Mouse (Mus musculus): ENCODE results near the gene Lrrc56.
"Not testable (repeated sequence)": the region's sequence is repeated elsewhere in the genome, so short reads cannot be mapped to it uniquely, and the experiment has no call there.

Lrrc56 gene

DNA sequence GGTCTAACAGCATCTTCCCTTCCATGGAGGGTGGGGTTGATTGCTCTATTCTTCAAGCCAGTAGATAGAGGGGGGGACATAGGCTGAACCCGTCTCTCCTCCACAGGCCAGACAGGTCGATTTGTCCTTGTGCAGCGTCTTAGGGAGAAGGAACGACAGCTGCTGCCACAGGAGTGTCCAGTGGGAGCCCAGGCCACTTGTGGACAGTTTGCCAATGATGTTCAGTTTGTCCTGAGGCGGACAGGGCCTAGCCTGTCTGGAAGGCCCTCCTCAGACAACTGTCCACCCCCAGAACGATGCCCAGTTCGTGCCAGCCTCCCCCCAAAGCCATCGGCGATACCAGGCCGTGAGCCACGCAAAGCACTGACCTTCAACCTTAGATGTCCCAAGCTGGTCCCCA is 22.9 kb downstream of the Lrrc56 start:
- DNase-seq (ENCODE audit: low spot score in 2 of 2) = no peak

DNA sequence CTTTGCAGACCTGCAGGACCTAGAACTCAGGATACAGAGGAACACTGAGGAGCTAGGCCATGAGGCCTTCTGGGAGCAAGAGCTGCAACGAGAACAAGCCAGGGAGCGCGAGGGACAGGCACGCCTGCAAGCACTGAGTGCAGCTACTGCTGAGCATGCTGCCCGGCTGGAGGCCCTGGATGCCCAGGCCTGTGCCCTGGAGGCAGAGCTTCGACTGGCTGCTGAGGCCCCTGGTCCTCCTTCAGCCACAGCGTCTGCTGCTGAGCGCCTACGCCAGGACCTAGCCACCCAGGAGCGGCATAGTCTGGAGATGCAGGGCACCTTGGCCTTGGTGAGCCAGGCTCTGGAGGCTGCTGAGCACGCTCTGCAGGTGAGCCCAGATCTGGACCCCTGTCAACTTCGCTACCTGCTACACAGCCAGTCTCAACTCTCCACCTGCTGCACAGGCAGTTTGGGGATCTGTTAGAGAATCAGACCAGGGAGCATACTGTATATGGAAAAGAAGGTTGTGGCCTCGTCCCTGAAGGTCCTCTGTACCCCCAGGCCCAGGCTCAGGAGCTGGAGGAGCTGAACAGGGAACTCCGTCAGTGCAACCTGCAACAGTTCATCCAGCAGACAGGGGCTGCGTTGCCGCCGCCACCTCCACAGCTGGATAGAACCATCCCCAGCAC is 23.5 kb downstream of the Lrrc56 start:
- no peak for DNase-seq (ENCODE audit: low spot score in 2 of 2)

DNA sequence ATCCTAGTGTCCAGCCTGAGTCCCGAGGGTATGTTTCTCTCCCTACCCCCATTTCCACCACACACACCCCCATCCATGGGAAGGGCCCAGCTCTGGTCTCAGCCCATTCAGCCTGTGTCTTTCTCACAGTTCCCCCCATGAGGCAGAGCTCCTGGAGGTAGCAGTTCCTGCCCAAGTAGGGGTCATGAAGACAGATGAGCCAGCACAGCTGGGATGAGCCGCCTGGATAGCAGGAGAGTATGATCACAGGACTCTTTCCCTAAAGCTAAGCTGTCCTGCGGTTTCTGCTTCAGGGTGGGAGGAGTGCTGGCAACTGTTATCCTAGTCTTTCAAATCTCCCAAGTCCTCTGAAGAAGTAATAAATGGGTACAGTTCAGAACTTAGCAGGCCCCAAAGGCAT is 24.2 kb downstream of the Lrrc56 start:
- no peak for DNase-seq (ENCODE audit: low spot score in 2 of 2)

DNA sequence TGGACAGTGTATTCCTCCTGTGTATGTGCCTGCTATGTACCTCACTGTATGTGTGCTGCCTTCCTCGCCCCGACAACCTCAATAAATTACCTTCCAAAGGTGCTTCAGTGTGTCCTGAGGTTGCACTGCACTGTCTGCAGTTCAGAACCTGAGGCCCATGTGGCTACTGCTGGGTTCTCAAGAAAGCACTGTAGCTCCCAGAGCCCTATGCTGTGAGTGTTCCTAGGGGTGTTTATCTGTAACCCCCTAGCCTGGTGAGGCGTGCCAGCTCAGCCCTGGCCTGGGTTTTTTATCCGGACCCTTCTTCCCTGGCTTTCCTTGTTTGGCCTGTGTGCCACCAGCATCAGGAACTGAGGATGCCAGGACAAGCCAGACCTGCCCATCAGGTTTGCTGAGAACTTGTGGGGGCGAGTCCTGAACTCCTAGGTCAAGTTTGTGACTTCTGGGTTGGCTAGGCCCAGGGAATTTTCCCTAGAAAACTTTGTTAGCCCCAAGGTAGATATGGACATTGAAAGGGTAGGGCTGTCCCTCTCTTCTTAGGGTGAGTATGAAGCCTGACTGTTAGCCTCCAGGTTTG is 24.7 kb downstream of the Lrrc56 start:
- no peak for DNase-seq (ENCODE audit: low spot score in 2 of 2)

DNA sequence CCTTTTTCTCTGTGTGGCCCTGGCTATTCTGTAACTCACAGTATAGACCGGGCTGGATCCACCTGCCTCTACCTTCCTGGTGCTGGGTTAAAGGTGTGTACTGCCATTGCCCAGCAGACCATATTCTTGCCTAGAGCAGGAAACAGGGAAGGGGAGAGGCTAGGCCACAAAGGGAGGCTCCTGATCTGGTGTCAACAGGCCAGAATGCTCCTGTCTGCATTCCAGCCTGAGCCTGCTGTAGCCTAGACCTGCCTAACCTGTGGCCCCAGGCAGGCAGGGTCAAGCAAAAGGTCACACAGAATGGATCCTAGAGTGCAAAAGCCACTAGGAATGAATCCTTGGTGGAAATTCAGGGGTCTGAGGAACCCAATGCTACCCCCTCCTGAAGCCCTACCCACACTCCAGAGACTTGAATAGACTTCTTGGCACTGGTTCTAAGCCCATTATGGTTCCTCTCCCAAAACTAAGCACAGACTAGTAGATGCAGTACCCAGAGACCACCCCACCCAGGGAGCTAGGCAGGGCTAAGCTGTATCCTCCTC is 25.7 kb downstream of the Lrrc56 start:
- DNase-seq (ENCODE audit: low spot score in 2 of 2) = no peak

DNA sequence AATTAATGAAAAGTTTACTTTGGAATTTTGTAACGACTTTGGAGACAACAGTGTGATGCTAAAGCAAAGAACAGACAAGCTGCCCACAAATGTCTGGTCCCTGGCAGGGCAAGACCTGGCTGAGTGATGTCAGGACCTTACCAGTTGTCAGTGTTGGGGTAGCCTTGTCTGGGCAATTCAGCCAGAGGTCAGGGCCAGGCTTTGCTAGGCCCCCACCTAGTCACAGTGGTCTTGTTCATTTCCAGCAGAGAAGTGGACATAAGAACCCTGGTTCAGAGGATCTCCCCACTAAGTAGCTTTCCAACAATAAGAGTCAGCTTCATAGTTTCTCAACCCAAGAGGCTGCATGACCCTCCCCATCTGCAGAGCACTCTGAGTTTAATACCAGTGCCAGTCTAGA is 26.4 kb downstream of the Lrrc56 start:
- DNase-seq (ENCODE audit: low spot score in 2 of 2) = no peak

DNA sequence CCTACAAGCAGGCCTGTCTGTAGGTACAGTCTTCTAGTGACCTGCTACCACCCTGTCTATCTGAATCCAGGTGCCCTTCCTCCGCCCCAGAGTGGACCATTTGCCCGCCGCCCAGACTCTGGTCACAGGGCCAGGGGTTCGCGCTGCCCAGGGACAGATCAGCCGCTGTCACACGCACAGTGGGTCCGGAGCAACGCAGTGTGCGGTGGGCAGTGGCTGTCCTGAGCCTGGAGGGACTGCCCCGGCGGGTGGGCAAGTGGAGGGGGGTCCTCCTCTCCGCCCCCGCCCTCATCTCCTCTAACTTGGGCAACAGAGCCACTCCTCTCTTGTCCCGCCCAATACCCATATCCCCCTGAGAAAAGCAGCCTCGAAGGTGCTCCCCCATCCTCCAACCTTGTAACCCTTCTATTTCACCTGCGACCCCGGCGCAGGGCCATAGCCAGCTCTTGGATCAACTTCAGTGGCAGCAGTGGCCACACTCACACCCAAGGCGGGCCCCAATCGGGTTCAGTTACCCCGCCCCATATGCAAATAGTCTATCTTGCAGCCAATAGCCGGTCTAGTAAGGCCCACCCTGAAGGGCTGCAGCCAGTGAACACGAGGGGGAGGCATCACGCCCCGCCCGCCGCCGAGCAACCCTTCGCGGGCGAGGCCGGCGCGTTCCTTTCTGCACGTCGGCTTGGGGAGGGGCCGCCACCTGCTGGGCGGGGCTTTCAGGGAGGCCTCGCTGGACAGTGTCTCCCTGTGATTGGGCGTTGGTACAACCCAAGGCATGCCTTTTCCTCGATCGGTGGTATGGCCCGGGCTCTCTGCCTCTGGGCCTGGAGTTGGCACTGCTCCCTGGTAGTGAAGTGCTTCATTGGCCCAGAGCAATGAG is 27.5 kb downstream of the Lrrc56 start:
- DNase-seq (ENCODE audit: low spot score in 2 of 2) = peak; percentile 91 to 92

DNA sequence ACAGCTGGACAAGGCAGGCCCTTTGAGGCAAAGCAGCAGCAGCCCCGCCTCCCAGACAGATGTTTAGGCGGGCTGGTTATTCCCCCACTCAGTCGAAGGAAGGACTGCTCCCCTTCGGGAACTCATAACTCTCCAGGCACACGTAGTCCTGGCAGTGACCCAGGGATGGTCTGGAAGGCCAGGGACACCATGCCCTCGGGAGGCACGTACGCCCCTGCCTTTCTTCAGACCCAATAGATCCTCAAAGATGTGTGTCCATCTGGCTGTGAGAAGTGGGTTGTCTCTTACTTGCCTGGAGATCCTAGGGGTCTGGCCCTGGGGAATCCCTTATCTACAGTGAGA is 28.1 kb downstream of the Lrrc56 start:
- no peak for DNase-seq (ENCODE audit: low spot score in 2 of 2)

DNA sequence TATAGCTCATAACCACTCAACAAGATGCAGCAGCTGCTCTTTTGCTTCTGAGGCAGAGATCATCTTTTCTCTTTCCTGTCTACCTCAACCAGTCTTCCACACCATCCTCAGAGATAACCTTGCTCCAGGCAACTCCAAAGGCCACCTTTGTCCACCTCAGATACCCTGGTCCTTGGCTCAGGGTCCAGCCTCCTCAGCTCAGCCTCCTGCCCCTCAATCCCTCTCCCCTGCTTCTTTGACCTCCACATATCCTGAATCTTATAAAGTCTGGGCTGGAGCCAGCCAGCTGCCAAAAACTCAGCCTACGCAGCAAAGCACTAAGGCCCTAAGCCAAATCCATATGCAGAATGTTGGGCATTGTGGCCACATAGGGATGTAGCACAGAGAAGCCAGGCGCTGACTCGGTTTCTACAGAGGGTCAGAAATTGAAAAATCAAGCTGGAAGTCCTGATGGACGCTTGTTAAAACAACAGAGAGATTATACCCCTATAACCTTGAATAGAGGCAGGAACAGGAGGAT is 28.8 kb downstream of the Lrrc56 start:
- DNase-seq (ENCODE audit: low spot score in 2 of 2) = no peak

DNA sequence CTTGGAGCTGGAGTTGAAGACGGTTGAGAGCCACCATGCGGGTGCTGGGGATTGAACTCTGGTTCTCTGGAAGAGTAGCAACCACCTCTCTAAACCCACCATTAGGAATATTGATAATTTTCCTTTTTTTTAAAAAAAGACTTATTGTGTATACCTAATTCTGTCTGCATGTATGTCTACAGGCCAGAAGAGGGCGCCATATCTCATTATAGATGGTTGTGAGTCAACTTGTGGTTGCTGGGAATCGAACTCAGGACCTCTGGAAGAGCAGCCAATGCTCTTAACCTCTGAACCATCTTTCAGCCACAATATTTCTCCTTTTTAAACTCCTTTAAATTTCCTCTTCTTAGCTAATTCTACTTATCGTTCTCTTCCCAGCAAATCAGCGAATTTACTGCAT is 32.6 kb downstream of the Lrrc56 start:
- DNase-seq (ENCODE audit: low spot score in 2 of 2) = no peak

DNA sequence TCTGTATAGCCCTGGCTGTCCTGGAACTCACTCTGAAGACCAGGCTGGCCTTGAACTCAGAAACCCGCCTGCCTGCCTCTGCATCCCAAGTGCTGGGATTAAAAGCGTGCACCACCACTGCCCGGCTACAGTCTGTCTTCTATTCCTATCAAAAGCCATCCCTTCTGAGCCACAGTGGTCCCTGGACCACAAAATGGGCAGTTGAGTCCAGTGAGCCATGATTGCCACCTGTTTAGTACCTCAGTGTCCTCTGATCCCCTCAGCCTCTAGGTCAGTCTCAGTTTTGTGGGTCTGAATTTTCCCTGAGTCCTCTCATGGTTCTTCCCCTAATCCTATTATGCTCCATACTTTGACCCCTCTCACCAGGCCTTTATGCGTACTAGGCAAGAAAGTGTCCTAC is 33.8 kb downstream of the Lrrc56 start:
- DNase-seq (ENCODE audit: low spot score in 2 of 2) = no peak

DNA sequence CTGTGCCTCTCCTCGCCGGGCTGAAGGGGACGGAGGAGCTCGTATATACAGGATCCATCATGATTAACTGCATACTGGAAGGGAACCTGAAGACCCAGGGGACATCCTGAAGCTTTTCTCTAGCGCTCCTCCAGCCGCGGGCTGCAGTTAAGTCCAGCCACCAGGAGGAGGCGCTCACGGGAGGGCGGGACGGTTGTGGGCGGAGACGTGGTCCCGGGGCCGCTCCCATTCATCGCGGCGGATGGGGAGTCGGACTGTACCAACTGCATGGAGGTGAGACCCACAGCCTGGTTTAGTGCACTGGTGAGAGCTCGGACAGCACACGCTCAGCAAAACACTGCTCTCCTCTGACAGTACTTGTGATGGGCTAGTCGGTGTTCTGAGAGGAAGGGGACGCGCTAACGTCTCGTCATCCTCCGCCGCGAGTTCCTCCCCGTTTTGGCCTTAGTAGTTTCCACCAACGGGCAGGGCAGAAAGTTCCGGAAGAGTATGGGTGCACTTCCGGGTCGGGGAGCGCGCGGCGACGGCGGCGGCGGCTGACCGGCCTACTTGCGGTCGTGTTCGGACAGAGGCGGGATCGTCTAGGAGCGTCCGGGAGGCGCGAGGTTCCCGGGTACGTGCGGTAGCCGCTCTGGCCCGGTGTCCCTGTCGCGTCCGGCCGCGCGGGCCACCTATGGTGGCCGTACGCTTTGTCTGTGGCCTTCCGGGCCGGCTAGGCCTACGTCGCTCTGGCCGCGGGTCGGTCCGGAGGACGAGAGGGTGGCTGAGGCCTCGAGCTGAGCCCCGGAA is 34.5 kb downstream of the Lrrc56 start, which contains the start of gene Phrf1:
TSS of gene Phrf1 (plus strand) at position 506 of the 789 bp plus-strand sequence.
- DNase-seq (ENCODE audit: low spot score in 2 of 2) = peak; percentile 76 to 89

DNA sequence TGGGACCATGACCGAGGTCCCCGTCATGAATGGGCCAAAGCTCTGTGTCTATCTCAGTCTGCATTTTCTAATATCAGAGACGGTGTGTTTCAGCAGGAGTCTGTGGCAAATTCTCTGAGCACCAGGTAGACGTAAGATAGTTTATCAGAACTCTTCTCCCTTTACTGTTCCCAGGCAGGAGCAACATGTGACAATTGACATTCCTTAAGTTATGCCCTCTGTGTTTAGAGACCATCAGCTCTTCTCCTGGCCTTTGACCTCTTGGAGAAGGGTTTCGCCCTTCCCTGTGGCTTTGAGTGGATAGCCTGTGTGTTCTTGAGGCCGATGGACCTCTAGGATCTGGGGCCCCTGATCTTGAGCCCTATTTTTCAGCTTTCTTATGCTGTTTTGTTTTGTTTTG is 35.7 kb downstream of the Lrrc56 start:
- DNase-seq (ENCODE audit: low spot score in 2 of 2) = no peak

DNA sequence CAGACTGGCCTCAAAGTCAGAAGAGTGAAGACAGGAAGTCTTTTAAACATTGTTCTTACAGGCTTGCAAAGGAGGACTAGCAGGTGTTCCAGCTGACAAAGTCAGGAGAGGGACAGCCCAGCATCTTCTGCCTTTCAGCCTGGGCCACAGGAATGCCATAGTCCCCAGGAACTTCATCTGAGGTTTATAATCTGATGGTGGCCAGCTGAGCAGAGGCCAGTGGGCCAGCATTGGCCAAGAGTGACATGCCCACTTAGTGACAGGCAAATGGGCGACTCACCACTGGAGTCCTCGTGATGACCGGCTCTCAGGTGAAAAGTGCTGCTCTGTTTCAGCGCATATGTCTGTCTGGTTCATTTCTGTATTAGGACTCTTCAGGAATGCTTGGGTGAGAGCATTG is 36.6 kb downstream of the Lrrc56 start:
- no peak for DNase-seq (ENCODE audit: low spot score in 2 of 2)

DNA sequence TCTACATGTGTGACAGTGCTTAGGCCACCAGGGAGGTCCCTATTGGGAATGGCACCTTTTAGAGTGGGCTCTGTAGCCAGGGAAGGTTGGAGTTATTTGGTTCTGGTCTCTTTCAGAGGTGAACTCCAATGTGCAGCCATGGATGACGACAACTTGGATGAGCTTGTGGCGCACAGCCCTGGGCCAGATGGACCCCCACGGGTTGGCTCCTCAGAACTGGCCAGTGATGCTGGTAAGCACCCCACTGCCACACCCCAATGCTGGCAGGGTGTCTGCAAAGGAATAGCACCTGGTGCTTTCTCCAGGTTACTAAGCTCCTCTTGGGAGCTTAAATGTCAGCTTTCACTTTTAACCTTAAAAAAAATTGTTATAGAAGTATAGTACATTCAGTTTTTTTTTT is 37.2 kb downstream of the Lrrc56 start:
- DNase-seq (ENCODE audit: low spot score in 2 of 2) = no peak

DNA sequence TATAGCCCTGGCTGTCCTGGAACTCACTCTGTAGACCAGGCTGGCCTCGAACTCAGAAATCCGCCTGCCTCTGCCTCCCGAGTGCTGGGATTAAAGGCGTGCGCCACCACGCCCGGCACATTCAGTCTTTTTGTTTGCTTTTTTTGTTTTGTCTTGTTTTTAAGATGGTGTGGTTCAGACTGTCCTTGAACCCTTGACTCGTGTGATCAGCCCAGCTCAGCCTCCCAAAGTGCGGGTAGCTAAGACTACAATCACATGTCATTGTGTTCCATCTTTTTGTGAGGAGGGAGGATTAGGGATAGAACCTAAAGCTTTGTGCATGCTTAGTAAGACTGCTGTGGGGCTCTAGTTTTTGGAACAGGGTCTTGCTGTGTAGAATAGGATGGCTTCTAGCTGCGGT is 37.6 kb downstream of the Lrrc56 start:
- no peak for DNase-seq (ENCODE audit: low spot score in 2 of 2)

DNA sequence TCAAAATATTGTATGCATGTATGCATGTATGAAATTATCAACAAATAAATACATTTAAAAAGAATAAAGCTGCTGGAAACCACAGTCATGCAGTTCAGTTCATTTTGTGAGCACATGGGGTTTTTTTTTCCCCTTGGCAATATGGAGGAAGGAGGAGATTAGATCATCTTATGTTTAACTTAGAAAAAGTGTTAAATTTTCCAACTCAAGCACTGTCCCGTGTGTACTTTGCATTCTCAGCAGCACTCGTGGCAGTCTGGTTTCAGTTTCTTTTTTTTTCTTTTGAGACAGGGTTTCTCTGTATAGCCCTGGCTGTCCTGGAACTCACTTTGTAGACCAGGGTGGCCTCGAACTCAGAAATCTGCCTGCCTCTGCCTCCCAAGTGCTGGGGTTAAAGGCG is 56.5 kb downstream of the Lrrc56 start:
- DNase-seq (ENCODE audit: low spot score in 2 of 2) = not testable (repeated sequence)

DNA sequence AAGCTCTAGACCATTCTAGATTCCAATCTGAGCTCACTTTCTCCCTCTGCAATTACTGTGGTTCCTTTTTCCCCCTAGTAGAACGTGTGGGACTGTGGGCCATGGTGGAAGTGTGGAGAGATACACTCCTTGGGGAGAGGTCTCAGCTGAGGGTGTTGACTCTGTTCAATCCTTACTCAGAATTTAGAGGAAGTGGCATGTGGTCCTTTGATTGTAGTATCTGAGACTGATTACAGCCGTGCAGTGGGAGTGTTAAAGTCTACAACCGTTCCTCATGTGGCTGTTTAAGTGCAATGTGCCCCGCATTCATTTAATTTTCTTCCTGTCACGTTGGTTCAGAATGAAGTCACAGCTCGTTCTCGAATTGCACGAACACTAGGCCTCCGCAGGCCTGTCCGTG is 62.2 kb downstream of the Lrrc56 start:
- no peak for DNase-seq (ENCODE audit: low spot score in 2 of 2)

Measured in frontal cortex, postnatal 10 days (tissue).